Mouse (Mus musculus) left cerebral cortex, adult 11 months (tissue): Measurements from ENCODE around the gene Rps2.

ENCODE experiments used
- DNase-seq: peaks from one replicate; pipeline ENCODE4 v3.0.0; 2022; ENCODE audit warnings: low spot score

The Rps2 gene

GRCm38 (mm10) chr17:24732233-24732935 is 14.5 kb downstream of the Rps2 start:
- no peak for DNase-seq

- no peak for DNase-seq
Measured at GRCm38 (mm10) chr17:24733434-24734050, 15.6 kb downstream of the Rps2 start.

DNA sequence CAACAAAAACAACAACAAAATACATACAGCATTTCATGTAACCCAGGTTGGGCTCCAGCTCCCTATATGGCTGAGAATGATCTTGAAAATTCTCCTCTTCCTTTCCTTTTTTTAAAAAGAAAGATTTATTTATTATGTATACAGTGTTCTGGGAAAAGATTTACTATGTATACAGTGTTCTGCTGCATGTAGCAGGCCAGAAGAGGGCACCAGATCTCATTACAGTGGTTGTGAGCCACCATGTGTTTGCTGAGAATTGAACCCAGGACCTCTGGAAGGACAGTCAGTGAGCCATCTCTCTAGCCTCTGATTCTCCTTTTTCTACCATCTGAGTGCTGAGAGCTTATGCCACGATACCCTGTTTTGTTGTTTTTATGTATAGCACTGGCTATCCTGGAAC is 16.6 kb downstream of the Rps2 start:
- no peak for DNase-seq

DNA sequence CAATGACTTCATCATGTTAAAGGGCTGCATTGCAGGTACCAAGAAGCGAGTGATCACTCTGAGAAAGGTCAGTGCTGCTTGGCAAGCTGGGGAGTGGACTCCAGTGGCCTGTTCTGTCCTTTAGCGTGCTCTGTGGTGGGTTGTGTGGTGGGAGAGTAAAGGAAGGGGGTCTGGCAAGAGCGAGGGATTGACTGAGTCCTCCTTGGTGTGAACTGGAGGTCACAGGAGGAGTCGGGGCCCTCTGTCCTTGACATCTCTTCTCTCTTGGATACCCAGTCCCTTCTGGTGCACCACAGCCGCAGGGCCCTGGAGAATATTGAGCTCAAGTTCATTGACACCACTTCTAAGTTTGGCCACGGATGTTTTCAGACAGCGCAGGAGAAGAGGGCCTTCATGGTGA is 17.5 kb downstream of the Rps2 start:
- DNase-seq: no peak

- DNase-seq: peak; percentile 94
Measured at GRCm38 (mm10) chr17:24736330-24737051, 18.6 kb downstream of the Rps2 start, which contains the start of gene Msrb1. TSS of gene Msrb1 (plus strand) at chr17:24736642.

DNA sequence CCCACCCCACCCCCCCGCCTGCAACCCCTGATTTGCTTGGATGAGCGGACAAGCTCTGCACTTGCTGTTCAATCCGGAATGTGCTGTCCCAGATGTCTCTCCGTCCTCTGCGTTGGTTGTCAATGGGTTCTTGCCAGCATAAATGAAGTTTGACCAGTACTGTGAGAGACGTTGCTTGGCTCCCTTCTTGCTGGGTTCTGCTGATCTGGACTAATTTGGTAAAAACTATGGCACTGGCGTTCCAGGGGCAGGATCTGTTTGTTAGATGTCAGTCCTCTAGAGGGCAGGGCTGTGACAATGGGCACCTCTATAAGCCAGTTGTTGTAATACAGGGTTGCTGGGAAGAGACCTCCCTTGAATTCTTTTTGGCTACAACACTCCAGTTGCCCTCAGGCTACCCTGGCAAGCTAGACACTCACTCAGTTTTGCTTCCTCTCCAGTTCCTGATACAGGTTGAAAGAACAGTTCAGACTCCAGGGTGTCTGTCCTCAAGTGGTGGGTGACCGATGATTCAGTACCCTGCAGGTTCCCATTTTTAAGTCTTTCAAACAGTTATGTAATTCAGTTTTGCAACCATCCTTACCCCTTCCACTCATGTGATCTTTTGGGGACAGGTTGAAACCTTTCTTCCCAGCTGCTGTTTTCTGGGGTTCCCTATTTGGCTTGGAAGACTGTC is 19.4 kb downstream of the Rps2 start:
- no peak for DNase-seq

GRCm38 (mm10) chr17:24738238-24738637 is 20.3 kb downstream of the Rps2 start:
- no peak for DNase-seq

DNA sequence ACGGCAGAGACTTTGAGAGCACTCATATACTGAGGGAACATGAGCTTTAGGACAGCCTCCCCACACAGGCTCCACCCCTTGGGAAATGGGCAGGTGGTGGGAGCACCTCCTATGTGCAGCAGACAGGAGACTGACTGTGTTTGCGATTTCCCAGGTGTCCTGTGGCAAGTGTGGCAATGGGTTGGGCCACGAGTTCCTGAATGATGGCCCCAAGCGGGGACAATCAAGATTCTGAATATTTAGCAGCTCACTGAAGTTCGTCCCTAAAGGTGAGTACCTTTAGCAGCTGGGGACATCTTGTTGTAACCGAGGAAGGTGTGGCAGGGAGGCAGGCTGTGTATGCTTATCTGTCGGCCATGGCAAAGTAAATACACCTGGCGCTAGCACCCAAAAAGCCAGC is 22.0 kb downstream of the Rps2 start:
- DNase-seq: no peak

DNA sequence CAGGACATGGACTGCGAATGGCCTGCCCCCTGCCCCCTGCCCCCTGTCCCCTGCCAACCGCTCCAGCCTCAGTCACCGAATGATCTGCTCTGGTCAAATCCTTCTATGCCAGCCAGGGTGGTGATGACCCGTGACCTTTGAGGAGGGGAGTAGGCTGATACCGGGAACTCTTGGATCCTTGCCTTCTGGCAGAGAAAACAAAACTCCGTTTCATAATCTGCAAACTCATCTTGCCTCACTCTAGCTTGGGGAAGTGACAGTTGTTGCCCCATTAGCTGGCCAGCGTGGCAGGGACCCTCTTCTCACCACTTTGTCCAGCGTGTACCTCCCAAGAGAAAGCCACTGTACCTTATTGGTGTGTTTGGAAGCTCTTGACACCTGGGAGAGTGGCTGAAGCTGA is 24.4 kb downstream of the Rps2 start:
- DNase-seq: no peak

DNA sequence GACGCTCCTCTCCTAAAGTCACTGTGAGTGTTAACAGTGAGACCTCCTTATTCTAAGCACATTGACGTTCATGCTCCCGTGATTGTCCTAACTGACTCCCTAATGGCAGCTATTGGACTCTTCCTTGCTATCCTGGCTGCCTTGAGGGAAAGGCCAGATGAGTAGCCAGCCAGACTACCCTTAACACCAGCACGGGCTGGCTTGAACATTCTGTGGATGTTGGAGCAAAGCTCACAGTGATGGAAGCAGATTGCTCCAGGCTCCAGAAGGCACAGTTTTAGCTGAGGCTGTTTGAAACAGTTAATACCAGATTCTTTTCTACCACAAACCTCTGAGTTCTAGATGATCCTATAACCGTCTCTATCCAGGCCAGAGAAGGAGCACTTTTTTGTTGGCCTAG is 26.0 kb downstream of the Rps2 start:
- no peak for DNase-seq

DNA sequence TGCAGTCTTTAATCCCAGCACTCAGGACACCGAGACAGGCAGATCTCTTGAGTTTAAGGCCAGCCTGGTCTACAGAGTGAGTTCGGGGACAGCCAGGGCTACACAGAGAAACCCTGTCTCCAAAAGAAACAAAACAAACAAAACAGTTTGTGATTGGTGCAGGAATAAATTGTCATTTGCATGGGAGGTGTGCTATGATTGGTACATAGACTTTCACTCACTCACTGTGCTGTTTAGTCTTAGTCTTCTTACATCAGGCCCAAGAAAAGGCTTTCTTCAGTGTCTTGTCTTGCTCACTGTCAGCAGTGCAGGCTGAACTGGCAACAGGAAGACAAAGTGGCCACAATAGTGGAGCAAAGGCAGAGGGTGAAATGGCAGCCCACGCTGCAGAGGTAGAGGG is 26.5 kb downstream of the Rps2 start:
- DNase-seq: no peak

- DNase-seq: peak; percentile 78
Measured at GRCm38 (mm10) chr17:24745526-24746497, 27.9 kb downstream of the Rps2 start.

DNA sequence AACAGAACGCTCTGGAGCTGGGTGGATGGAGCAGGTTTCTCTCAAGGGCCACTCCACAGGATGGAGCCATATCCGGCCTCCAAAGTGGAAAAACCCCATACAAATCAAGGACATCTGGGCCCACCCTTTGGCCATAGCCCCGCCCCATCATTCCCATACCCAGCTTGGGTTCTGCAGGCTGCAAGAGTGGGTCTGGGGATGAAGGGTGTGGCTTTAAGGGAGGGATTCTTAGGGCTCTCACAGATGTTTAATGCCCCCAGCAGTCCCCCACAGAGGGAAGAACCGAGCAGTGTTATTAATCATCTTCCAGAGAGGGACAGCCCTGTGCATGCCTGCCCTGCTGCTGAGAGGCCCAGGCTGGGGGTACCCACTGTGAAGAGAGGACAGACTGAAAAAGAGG is 29.1 kb downstream of the Rps2 start:
- no peak for DNase-seq

- DNase-seq: no peak
Measured at GRCm38 (mm10) chr17:24751528-24751927, 33.6 kb downstream of the Rps2 start.

DNA sequence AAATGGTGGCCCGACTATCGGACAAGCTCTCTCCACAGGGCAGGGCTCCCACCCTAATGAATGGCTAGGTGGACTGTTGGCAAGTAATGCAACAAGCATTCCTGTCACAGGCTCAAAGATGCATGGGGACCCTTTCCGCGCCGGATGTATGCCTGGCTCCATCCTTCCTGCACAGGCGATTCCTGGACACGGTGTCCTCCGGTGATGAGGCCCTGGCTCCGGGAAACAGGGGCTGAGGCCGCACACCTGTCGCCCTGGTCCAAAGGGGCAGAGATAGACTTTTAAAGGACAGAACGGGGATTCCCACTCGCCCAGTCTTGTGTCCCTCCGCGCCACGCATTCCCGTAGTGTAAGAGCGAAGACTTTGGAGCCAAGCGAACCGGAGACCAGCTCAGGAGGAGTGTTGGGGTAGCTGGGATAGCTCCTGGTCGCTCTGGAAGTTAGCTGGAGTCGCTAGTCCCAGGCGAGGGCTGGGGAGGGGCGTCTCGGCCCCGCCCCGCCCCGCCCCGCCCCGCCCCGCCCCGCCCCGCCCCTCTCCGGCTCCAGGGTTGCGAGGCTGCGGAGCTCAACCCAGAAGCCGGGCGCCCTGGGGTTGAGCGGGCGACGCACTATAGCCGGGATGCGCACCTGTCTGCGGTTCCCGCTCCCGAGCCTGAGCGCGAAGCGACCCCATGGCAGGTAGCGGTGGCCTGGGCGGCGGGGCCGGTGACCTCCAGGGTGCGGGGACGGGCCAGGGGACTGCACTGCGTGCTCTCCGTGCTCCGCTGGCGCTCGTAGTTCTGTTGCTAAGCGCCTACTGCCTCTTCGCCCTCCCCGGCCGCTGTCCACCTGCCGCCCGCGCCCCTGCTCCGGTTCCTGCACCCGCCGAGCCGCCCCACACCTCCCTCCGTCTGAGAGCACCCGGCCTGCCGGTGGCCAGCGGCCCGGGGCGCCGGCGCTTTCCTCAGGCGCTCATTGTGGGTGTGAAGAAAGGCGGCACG is 34.8 kb downstream of the Rps2 start, which contains the start of gene Hs3st6:
TSS of gene Hs3st6 (plus strand) at position 574 of the 980 bp plus-strand sequence.
- no peak for DNase-seq

GRCm38 (mm10) chr17:24757394-24757793 is 39.5 kb downstream of the Rps2 start:
- no peak for DNase-seq

DNA sequence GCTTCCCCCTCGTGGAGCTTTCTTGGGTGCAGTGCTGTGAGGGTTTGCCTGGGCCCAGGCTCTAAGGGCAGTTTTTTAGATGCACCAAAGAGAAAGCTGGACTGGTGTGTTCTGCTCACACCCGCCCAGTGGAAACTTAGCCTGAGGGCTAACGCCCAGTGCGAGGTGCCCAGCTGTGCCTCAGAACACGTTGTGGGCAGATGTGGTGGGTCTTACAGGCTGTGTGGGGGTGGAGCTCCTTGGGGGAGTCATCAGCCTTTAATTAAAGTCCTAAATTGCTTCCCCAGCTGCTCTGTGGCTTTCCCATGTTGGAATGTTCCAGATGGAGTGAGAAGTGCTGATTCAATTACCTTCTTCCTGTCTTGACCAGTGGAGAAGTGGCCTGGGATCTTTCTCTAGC is 43.2 kb downstream of the Rps2 start:
- no peak for DNase-seq

- DNase-seq: no peak
Measured at GRCm38 (mm10) chr17:24765016-24765905, 47.3 kb downstream of the Rps2 start.

GRCm38 (mm10) chr17:24766266-24766875 is 48.5 kb downstream of the Rps2 start:
- DNase-seq: no peak
